Mouse (Mus musculus): ENCODE data around the gene Rab40c.

The Rab40c gene

GRCm38 (mm10) chr17:25919144-25919785 is at the start of gene Rab40c:
TSS of gene Rab40c (minus strand) at chr17:25919727.
- peak; percentile 37 for DNase-seq

DNA sequence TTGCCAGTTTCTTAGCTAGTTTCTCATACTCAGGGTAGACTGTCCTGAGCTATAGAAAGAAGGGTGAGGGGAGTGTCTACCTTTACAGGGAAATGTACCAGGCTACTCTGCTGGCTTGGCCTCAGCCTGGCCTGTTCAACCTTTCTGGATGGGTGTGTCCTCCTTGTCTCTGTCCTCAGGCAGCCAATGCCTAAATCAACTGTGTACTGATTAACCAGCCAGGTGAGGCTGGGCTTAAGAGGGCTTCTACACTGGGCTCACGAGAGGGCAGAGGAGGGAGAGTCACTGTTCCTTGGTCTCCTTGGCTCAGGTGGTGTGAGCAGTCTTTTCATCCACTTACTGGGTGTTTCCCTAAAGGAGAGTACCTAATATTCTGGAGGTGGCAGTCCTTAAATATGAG is 48.6 kb upstream of the Rab40c start:
- peak; percentile 25 for DNase-seq

GRCm38 (mm10) chr17:25967652-25968051 is 48.1 kb upstream of the Rab40c start:
- peak; percentile 18 for DNase-seq

DNA sequence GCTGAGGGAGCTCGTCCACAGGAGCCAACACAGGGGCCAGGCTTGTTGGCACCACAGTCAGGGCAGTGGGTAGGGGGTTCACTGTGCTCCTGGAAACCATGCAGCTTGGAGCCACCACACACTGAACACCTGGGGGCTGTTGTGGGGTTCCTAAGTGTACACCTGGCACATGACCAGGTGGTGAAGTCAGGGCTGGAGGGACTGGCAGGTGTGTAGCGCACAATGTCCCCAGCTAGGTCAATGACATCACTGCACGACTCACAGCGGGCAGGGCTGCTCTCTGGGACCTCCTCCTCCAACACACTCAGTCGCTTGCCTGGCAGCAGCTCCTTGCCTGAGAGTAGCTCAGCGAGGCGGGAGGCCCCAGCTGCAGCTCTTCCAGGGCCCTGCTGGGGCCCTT is 44.7 kb upstream of the Rab40c start:
- no peak for DNase-seq

- no peak for DNase-seq
These were observed 42.9 kb upstream of the Rab40c start for GRCm38 (mm10) chr17:25962413-25962905.

DNA sequence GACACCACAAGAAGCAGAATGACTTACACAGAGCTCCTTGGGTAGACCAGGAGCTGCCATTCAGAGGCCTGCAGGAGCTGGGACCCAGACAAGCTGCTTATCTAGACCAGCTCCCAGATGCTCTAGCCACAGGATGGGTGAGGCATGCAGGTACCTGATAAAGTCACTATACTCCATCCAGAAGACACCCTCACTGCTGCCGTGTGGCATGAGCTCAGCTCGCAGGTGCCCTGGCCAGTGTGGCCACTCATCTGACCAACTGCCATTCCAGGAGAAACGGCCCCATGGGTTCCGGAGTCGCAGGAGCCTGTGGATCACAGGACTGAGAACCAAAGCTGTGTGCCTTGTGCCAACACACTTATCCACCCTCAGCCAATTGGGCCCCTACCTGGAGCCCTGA is 42.0 kb upstream of the Rab40c start:
- DNase-seq, result no peak

DNA sequence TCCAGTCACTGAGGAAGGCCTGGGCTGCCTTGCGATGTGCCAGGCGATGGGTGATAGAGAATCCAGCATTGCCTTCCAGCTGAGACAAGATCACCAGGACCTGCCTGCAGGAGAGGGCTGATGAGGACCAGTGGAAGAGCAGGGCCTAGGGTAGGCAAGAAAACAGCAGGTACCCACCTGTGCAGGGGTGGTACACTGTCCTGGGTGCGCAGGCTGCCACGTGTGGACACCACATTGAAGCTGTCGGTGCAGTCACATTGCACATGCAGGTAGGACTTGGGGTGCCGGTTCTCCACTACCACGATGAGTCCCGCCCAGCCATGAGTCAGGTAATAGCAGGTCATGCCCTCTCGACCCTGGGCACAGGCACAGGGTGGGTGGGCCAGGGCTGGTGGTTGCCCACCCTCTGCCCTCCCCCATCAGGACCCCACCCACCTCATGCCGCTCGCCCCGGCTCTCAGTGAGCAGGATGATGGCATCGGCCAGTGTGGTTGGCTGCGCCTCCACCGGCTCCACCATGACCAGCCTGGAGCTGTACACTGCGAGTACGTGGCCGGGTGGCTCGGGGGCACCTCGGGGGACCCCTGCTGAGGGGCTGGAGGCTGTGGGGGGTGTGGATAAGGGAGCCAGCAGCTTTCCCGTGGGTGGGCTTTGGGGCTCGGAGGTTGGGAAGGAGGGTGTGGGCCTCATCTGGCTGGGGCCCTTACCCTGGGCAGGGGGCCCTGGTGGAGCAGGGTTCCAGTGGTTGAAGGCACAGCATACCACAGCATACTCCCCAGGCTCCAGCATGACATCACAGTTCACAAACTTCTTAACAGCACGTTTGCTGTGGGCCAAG is 40.3 kb upstream of the Rab40c start:
- no peak for DNase-seq

- DNase-seq, result no peak
These were observed 39.4 kb upstream of the Rab40c start for GRCm38 (mm10) chr17:25958771-25959494.

GRCm38 (mm10) chr17:25957586-25958051 is 38.1 kb upstream of the Rab40c start:
- no peak for DNase-seq

GRCm38 (mm10) chr17:25956631-25957030 is 37.1 kb upstream of the Rab40c start:
- DNase-seq, result no peak

GRCm38 (mm10) chr17:25956201-25956600 is 36.7 kb upstream of the Rab40c start:
- DNase-seq, result no peak

GRCm38 (mm10) chr17:25955736-25956135 is 36.2 kb upstream of the Rab40c start:
- DNase-seq, result no peak

GRCm38 (mm10) chr17:25954671-25955070 is 35.1 kb upstream of the Rab40c start:
- DNase-seq, result no peak

DNA sequence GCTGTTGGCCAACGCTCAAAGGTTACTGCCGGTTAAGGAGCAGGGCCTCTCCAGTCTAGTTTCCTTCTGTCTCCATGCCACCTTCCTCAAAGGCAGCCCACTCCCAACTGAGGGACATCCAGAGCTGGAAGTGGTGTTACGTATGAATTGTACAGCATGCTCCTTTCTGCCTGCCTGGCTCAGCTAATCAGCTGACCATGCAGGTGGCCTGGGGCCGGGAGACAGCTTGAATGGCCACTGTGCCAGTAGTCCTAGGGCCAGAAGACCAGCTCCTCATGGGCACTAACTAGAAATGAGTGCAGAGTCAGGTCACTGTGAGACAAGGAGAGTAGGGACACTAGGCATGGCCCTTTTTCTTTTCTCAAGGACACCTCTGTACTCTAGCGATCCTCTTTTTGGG is 33.6 kb upstream of the Rab40c start:
- DNase-seq, result no peak

GRCm38 (mm10) chr17:25951803-25952623 is 32.5 kb upstream of the Rab40c start, which contains the start of gene A930017K11Rik:
TSS of gene A930017K11Rik (minus strand) at chr17:25952565.
- no peak for DNase-seq

DNA sequence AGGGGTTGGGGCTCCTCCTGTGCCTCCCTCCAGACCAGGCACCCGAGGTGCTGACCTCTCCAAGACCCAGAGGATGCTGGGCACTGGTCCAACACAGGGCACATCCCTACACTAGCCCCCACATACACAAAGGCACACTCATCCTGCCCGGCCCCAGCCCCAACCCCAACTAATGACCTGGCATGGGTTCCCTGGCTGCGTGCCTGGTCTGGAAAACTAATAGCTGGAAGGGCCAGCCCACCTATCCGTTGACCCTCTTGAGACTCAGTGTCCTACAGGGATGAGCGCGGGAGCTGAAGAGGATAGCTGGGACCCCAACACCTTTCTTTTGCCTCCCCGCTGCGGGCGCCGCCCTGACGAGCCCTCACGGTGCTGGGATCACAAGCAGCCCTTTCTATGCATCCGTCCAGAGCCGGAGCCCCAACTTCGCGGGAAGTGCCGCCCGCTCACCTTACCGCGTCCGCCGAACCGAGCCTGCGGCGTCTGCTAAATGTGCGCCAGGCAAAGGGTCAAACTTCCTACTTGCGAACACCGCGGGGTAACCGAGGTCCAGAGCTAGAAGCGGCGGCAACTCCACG is 31.8 kb upstream of the Rab40c start:
- no peak for DNase-seq

DNA sequence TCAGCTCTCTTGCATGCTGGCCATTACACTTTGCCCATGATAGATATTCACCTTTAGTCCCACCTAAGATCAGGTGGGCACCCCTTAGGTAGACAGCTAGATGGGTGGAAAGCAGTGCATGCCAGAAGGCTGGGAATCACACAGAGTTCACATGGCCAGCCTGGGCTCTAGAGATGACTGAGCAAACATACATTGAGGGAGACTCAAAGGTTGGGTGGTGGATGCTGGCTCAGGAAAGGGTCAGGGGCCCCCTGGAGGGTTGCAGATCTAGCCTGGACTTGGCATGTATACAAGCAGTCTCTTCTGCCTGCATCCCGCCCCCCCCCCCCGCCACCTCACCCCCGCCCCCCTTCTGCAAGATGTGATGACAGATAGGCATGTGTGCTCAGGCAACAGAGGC is 31.2 kb upstream of the Rab40c start:
- DNase-seq, result no peak

DNA sequence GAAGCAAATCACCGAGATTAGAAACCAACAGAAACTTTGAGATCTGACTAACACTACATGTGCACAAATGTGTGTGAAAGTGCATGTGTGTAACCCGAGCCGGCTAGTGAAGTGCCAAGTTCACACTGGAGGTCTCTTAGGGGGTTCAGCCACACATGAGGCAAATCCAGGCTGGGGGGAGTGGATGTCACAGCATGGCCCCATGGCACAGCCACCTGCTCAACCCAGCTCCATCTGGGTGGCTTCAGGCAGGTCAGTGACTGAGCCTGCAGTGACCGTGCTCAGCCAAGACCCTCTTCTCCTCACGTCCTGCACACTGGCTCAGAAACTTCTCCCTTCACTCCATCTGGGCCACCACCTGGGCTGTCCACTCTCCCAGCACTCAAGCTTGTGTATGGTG is 30.5 kb upstream of the Rab40c start:
- no peak for DNase-seq

DNA sequence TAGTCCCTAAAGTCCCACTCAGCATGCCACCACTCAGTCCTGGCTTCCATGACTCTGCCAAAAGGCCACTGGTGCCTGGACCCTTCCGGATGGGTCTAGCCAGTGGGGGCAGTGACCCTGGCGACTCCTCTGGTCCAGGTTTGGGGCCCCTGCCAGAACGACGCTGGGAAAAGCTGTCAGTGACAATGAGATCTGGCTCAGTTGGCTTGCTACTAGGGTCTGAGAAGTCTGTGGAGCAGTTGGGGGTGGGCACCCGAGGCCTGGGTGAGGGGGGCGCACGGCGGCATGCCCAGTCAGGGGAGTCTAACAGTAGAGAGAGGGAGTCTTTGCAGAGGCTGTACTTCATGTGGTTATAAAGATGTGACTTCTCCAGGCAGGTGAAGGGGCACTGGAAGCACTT is 28.5 kb upstream of the Rab40c start:
- DNase-seq, result no peak

- no peak for DNase-seq
These were observed 28.0 kb upstream of the Rab40c start for GRCm38 (mm10) chr17:25947576-25947975.

- DNase-seq, result no peak
These were observed 27.4 kb upstream of the Rab40c start for GRCm38 (mm10) chr17:25946891-25947290.

GRCm38 (mm10) chr17:25946349-25946748 is 26.8 kb upstream of the Rab40c start:
- DNase-seq, result no peak
